Mouse (Mus musculus) left cerebral cortex, adult 6 months (tissue): Measurements from ENCODE around the gene Gm13030. TPM values are rescaled to one million over a fixed set of nuclear protein-coding genes. Genes with fewer than 3 reads are reported as not detected.

Experiments
- long read RNA-seq, 2 experiments: library from polyadenylated mRNA; unstranded; transcript quantifications; one replicate each; pipeline ENCODE4 v2.0.0; 2019 to 2020
- polyA plus RNA-seq: library from polyadenylated mRNA; unstranded; fragments of <200 nt; fragmentation: Nextera tagmentation; gene quantifications from 2 replicates; pipeline ENCODE4 v1.2.3, GENCODE M21; 2021

Gene Gm13030
- not detected in 2 replicates for polyA plus RNA-seq
- long read RNA-seq, experiment 1: 0 reads
- long read RNA-seq, experiment 2: 0 reads

DNA sequence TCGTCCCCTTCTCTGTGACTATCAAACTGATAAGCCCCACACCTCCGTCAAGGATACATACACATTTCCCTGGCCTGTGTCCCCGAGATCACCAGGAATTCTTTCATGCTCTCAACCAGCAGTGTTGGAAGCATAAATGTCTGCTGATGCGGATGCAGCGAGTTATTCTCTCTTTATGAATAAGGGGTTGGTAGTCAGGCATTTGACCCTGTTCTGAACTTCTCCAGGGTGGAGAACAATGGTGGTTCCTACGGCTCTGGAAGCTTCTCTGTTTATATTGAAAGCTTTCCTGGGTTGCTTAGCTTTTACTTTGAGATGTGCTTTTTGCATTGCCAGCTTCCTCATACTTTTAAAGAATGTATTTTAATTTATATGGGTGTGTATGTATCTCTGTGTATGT, at the start of gene Gm13030:
Gene Gm13030, minus strand, starts transcription at position 101 of the 400 bp plus-strand sequence.

GRCm38 (mm10) chr4:138913797-138914196, 40.0 kb upstream of the Gm13030 start, which contains the start of gene Otud3:
Gene Otud3 (minus strand): TSS chr4:138913945.

GRCm38 (mm10) chr4:138877731-138878130, 4.0 kb upstream of the Gm13030 start, which contains the start of gene Pla2g2e:
Gene Pla2g2e (plus strand): TSS chr4:138877942.

GRCm38 (mm10) chr4:138863344-138863998, 10.3 kb downstream of the Gm13030 start, which contains the start of gene Pla2g5:
Gene Pla2g5 (minus strand): TSS chr4:138863482.

Other genes with a start within 250 kb of the Gm13030 start
- gene Vwa5b1, start 238.1 kb downstream of the Gm13030 start, polyA plus RNA-seq: 1.1 TPM in 2 replicates
- 0.25 and 0.65 TPM in 2 replicates for gene Pla2g2c, start 149.2 kb downstream of the Gm13030 start, polyA plus RNA-seq
- 0.65 and 0.89 TPM in 2 replicates for gene Ubxn10, start 136.8 kb downstream of the Gm13030 start, polyA plus RNA-seq
- not detected in 2 replicates for gene Pla2g2f, start 116.3 kb downstream of the Gm13030 start, polyA plus RNA-seq
- gene Pla2g2d, start 98.2 kb downstream of the Gm13030 start, polyA plus RNA-seq: 0.38 and 0.53 TPM in 2 replicates
- 0.53 and 2.5 TPM in 2 replicates for gene Pla2g5, start 10.5 kb downstream of the Gm13030 start, polyA plus RNA-seq
- not detected in 2 replicates for gene Pla2g2e, start 4.0 kb upstream of the Gm13030 start, polyA plus RNA-seq
- 1.4 and 9.0 TPM in 2 replicates for gene Otud3, start 40.0 kb upstream of the Gm13030 start, polyA plus RNA-seq
- not detected in 2 replicates for gene Rnf186, start 93.1 kb upstream of the Gm13030 start, polyA plus RNA-seq
- 1.8 and 3.3 TPM in 2 replicates for gene Tmco4, start 98.9 kb upstream of the Gm13030 start, polyA plus RNA-seq
- gene Htr6, start 201.6 kb upstream of the Gm13030 start, polyA plus RNA-seq: 2.1 and 3.7 TPM in 2 replicates
- 25.4 and 111 TPM in 2 replicates for gene Nbl1, start 219.0 kb upstream of the Gm13030 start, polyA plus RNA-seq